Mouse (Mus musculus) ovary, adult 18-20 months (tissue): ENCODE measurements around the gene Slc48a1.

ENCODE experiments used
- DNase-seq: peaks from one replicate; pipeline ENCODE4 v3.0.0; 2022; ENCODE audit warnings: low spot score, mixed read lengths

Slc48a1 gene

DNA sequence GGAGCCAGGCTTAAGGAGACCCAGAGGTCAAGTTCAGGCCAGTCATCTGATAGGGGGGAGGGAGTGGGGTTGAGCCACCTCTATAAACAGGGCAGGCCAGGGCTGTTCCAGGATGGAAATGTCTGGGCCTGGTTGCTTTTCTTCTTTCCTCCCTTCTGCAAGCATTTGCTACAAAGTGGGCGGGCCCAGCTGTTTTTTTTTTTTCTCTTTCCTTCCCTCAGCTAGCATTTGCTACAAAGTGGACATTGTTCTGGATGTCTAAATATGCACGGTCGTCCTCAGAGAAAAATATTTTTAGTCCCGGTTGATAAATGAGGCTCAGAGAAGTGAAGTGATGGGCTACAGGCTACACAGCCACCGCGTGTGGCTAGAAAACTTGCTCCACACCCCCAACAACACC is 23.8 kb upstream of the Slc48a1 start:
- no peak for DNase-seq

DNA sequence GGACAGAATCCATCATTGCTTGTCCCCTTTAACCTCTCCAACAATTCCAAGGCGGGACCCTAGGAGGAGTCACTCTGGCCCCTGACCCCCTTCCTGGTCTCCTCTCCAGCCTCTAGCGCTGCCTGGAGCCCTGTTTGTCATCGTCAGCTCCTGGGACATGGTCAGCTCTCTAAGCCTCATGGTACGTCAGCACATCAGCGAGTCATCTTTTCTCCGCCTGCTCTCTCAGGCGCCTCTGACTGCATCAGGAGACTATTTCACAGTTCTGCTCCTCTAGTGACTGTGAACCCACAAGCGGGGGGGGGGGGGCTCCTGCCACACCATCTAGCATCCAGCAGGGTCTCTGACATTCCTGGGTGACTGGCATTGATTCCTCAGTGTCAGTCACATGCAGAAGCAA is 23.0 kb upstream of the Slc48a1 start:
- no peak for DNase-seq

DNA sequence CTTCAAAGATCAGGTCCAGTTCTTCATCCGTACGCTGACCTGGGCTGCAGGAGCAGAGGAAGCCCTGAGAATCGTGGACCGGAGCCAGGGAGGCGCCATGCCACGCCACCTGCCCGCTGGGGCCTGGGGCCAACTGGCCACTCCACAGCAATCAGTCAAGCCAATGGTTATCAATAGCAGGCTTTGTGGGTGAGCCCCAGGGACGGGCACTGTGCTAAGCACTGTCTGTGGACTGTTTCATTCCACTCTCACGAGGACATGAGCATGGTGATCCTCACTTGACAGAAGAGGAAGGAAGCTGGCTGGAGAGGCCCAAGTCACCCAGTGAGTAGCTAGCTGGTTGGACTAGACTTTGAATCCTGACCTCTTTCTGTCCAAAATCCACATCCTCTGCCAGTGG is 18.3 kb upstream of the Slc48a1 start:
- no peak for DNase-seq

DNA sequence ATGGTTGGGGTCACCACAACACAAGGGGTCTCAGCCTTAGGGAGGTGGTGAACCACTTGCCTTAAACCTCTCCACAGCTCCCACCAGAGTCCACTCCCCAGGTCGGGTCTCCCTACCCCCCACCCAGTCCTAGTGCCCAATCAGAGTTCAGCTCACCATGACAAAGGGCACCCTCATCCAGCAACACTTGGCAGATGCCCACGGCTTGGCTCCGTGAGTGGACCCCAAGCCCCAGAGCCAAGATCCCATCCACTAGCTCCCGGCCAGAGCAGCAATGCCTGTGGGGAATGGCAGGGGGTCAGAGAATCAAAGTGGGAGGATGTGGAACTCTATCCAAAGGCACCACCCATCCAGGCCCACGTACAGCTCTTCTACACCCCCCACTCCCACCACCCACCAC is 17.4 kb upstream of the Slc48a1 start:
- no peak for DNase-seq

DNA sequence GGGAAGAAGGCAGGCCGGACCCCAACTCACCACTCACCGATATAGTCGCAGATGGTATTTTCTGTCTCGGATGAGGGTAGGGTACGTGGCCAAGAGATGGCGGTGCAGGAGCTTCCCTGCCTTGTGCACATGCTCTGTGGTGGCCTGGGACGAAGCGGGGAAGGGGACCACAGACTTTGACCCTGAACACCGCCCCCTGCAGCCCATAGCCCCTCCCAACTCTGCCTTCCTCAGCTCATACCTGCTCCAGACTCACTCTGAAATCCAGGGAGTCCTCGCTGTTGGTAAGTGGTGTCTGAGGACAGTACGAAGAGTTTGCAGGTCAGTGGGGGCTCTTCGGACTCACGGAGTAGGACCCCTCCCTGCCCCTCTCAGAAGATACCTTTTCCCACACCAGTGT is 16.9 kb upstream of the Slc48a1 start:
- DNase-seq: no peak

DNA sequence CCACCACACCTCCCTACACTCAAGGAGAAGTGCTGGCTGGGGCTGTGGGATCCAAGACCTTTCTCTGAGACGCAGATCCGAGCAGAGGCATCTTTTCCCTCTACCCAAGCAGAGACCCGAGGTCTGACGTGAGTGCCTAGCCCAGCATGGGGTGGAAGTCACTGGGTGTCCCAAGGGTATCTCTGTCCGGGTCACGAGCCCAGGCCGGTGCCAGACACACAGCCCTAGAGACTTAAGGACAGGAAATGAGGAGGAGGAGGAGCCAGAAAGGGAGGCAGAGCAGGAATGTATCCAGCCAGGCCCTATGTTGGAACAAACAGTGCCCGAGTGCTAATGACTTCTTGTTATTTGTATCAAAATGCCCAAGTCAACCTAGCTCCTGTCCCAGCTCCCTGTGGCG is 15.6 kb upstream of the Slc48a1 start:
- DNase-seq: no peak

DNA sequence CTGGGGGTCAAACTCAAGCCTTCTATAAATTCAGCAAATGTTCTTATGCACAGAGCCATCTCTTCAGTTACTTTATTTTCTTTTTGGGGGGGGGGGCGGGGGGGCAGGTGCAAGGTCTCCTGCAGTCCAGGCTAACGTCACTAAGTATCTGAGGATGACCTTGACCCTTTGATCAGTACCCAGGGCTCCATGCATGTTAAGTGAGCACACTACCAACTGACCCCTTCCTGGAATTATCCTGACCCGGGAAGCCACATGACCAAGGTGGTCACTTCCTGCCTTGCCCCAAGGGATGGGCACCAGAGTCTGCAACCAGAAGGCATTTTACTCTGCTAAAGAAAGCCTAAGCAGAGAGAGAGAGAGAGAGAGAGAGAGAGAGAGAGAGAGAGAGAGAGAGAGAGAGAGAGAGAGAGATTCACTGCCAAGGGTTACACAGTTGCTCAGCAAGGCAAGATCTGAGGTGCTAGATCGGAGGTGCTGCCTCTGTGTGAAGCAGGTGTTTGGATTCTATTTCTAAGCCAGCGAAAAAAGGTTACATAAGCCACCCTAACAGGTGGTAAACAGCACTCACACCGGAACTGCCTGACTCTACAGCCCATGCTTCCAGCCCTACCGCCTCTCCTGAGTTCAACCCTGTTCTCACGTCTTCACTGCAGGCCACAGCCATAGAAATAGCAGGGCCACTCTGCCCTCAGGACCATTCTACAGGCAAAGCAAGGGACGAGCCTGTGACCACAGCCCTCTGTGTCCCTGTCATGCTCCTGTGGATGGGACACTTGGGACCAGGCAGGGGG is 14.9 kb upstream of the Slc48a1 start:
- no peak for DNase-seq

DNA sequence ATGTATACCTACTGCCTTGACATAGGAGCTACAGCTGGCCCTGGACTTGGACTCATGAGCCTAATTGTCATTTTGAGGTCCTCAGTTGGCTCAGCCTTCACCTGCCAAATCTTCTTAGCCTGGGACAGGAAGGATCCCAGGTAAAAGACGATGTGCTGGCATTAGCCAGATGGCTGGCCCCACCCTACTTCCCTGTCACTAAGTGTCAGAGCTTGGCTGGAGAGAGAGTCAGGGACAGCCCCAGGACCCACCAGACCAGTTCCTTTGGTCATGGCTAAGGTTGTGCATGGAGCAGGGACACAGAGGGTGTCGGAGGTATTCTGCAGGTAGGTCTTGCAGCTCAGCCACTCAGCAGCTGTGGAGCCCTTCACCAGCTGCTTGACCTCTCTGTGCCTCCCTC is 13.8 kb upstream of the Slc48a1 start:
- no peak for DNase-seq

DNA sequence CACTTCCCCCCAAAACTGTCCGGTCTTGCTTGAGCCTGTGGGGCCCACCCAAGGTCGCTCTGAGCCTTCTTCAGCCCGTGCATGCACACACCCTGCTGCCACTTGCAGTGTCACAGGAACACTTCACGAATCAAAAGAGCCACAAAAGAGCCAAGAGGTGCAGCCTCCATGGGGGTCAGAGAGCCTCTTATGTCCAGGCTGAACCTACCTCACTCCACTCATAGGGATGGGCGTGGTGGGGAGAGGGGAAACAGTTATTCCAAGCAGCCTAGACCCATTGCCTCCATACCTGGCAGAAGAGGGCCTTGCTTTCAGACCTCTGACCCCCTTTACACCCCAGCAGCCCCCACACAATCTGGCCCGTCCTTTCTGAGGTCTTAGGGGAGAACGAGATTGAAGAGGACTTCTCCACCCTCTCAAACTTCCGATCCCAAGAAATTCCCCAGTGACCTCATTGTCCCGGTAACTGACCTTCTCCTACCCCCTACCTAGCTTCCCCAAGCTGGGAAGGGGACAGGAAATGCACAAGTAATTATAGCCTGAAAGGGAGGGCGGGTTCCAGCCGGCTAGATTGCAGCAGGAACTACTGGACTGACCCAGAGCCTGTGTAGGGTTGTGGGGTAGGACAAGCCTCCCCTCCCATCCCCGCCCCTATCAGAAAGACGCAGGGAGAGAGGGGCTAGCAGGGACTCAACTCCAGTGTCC is 13.1 kb upstream of the Slc48a1 start:
- no peak for DNase-seq

DNA sequence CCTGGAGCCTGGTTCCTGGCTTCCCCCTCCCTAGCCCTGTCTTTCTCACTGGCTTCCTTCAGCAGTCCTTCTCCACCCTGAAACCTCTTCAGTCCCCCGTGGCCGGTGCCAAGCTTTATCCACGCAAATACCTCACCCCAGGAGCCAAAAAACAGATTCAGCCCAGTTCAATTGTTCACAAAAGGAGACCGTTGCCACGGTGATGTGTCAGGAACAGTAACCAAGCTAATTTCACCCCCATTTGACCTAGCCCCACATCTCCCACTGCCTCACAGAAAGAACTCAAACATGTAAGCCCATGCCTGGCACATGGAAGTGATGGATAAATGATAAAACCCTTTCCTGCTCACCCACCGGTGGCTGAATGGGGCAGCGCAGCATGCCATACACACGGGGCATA is 12.1 kb upstream of the Slc48a1 start:
- no peak for DNase-seq

DNA sequence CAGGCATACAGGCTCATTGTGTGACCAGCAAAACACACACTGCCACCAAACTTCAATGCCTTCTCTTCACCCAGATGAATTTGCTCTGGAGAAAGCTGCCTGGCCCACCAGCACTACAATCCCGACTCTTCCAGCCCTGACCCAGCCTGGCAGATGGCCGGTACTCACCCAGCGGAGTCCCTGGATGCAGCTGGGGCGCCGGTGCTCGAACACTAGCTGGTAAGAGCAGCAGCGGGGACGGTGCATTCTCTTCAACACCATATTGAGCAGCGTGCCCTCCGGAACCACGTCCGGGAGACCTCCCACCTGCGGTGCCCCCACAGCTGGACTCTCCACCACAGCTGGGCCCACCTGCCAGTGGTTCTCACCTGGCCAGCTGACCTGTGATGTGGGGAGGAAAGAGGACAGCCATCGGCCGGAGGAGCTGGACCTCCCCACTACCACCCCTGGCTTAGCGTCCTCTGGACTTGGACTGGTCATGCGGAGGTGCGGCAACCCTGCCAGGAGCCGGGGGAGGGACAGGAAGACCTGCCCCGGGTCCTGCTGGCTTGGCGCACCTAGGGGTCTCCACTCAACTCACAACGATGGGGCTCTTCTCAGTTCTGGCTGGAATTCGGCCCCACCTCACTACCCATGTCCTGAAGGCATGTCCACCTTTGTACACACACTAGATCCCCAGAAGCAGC is 11.6 kb upstream of the Slc48a1 start:
- DNase-seq: no peak

DNA sequence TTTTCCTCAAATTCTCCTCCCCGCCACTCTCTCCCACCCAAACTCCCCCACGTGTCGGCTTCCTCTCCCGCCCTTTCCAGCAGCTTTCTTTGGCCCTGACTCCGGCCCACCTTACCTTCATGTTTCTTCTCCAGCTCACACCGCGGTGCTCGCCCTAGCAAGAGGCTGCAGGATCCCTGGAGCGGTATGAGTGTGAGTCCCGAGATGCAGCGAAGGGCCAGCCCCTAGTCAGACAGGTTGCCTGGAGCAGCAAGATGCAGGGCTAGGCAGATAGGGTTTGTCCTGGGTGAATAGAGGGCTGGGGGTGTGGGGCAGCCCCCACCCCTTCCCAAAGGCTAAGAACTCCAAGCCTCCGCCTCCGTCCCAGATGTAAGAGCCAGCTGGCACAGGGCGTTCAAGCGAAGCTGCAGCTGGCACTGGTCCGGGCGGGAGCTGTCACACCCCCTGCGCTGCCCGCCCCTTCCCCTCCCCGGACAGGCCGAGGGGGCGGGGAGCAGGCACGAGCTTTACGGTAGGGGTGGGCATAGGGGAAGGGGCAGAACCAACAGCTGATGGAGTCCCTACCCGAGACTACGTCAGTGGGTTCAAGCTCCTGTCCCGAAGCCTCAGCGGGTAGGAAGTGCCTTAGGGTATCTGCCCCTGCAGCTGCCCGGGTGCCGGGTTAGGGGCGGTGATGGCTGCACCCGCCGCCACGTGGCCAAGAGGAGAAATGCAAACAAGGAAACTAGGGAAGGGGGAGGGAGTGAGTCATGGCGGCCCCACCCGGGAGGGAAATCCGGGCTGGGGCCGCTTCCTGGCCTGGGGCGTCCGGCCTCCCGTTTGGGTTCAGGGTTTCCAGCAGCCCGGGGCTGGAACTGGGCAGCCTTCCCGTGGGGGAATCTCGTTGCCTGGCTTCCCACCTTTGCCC is 10.8 kb upstream of the Slc48a1 start, which contains the start of gene Rapgef3:
Gene Rapgef3 (minus strand): TSS at position 693 of the 907 bp plus-strand sequence.
- DNase-seq: peak; percentile 67

DNA sequence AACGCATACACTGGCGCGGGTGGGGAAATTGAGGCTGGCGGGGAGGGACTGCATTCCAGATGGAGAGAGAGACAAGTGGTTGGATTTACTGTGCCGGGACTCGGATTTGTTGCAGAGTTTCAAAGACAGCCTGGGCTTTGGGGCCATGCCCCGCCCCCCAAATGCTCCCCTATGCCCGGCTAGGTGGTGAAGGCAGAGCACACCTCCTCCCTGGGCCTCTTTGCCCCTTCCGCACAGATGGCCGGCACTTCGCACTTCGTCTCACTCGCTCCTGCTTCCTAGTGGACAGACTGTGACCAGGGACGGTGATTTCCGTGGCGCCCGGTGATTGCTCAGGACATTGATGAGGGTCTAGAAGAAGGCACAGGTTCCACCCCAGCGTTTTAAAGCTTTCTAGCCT is 10.1 kb upstream of the Slc48a1 start:
- no peak for DNase-seq

DNA sequence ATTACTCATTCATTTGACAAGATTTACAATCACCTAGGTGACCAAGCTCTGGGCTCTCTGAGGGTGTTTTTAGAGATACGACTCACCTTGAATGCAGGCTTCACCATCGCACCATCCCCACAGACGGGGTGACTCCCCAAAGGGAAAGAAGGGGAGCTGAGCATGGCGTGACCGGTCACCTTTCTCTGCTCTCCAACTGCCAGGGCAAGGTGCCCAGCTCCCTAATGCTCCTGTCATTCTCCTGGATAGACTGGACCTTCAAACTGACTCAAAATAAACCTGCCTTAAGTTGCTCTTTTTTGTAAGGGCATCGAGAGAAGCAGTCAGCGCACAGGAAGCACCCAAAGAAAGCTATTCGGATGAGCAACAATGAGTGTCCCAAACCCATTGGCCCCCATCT is 8.0 kb upstream of the Slc48a1 start:
- no peak for DNase-seq

DNA sequence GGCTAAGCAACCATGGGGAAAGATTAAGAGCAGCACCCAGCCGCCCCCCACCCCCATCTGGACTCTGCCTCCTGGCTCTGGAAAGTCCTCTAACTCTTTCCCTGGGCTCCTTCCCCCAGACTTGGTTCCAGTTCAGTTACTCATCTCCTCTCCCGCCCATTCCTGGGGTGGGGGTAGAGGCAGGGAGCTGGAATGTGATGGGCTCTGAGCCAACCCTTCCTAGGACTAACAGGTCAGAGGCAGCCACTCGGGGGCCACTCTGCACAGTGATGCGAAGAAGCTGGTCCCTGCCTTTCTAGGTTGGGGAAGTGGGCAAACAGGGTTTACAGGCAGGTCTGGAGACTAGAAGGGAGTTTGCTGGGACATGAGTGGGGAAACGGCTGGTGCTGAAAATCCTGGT is 5.2 kb upstream of the Slc48a1 start:
- DNase-seq: peak; percentile 52

DNA sequence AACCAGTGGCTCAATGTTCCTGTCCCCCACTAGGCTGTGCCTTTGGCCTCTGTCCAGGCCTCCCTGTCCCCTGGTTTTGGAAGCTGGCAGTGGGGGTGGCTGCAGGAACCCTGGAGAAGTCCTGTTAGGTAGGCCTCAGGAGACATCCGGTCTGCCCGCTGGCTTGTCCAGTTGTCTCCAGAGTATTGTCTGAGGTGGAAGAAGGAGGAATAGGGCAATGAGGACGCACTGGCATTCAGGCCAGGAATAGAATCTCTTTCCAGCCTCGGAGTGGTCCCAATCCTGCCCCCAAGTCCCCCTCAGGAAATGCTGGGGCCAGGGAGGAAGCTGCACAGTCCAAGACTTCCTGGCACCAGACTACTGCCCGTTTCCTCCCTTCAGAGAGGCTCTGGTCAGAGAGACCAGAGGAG is 4.4 kb upstream of the Slc48a1 start:
- no peak for DNase-seq

DNA sequence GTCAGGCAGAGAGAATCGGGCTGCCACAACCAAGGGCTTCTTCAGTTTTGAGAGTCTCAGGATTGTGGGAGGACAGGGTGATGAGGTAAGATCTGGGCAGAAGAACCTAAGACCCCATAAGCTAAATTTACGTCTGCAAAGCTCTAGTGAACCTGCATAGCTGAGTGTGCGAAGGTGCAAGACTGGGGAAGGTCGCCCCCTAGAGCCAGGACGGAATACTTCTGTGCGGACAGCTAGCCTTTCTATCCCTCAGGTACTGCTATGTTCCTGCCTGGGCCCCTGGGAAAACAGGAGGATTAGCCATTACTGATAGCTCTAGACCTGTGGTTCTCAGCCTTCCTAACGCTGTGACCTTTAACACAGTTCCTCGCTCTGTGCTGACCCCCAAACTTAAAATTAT is 1.8 kb upstream of the Slc48a1 start:
- no peak for DNase-seq

DNA sequence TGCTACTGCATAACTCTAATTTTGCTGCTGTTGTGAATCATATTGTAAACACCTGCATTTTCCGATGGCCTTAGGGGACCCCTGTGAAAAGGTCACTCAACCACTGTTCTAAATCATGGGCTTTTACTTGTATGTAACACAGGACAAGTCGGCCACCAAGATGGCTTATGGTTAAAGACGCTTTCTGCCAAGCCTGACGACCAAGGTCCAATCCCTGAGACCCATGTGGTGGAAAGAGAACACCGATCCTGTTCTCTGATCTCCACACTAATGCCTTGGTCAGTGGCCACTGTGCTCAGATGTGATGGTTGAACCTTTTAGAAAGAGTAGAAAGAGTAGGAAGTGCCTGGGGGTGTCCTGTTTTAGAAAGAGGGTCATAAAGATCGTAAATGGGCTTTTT is 1.4 kb upstream of the Slc48a1 start:
- no peak for DNase-seq

DNA sequence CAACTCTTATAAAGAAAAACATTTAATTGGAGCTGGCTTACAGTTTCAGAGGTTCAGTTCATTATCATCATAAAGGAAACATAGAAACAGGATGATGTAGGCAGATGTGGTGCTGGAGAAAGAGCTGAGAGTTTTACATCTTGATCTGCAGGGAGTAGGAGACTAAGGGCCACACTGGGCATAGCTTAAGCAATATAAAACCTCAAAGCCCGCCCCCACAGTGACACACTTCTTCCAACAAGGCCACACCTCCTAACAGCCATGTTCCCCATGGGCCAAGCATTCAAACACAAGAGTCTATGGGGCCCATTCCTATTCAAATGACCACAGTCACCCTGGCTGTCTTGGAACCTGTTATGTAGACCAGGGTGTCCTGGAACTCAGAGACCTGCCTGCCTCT is 1.3 kb downstream of the Slc48a1 start:
- no peak for DNase-seq

DNA sequence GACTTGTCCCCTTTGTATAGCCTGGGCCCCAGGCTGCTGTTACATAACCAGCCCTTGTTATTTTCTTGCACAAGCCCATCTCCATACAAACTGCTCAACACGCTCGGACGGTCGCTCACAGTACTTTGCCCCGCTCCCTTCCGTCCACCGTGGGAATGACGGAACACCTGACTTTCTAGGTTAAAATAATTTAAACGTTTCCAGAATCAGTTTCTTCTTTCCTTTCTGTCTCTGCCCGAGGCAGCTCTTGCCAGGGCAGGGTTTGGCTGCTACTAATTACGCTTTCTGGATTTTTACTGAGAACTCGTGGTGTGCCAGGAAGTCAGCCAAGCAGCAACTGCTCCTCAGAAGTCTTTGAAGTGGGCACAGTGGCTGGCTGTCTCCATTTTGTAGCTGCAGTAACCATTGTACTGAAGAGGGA is 2.3 kb downstream of the Slc48a1 start:
- no peak for DNase-seq

DNA sequence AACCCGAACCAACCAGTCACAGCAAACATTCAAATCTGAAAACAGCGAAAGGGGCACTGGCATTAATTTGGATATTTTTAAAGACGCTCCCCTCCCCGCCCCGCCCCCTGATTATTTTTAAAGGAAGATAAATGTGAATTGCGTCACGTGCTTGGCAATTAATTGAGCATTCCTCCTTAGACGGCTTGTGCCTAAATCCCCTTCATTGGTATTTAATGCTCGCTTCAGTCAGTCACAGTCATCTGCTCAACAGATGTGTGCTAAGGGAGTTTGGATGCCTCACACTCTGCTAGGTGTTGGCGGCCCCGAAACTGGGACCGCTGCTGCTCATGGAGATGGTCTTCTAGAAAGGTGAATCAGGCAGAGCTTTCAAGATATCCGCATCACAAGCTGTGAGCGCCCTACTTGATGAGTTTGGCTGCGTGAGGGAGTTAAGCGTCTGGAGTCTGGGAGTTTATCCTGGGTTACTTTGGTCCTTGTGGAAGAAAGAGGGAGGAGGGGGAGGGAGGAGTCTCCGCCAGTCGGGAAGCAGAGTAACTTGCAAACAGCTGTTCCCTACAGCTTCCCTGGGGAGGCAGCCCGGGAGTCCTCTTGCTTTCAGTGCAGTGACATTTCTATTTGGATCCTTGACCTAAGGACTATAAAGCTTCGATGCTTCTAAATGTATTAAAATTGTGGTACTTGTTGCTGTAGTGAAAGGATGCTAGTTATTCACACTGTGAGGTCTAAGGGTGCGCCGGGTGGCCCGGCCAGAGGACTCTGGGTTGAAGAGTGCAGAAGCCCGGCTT is 3.8 kb downstream of the Slc48a1 start:
- no peak for DNase-seq
